Mouse (Mus musculus) layer of hippocampus, adult 2 months (tissue): ENCODE data around the gene Armc9. TPM values are rescaled to one million over a fixed set of nuclear protein-coding genes. Genes with fewer than 3 reads are reported as not detected.

Source experiments
- DNase-seq, 2 experiments: peaks; one replicate each; pipeline ENCODE4 v3.0.0; 2022; ENCODE audit warnings: low spot score in 2 of 2
- H3K27ac ChIP-seq: fragments of 200-600 bp; 2 replicates; pipeline ENCODE4 v1.8.1; 2022
- H3K4me3 ChIP-seq: fragments of 200-600 bp; 2 replicates; pipeline ENCODE4 v1.8.1; 2022; ENCODE audit warnings: mild to moderate bottlenecking
- CTCF ChIP-seq: fragments of 200-600 bp; conservative IDR thresholded peaks from 2 replicates; pipeline ENCODE4 v1.8.1; 2022; ENCODE audit warnings: antibody characterized with exemption, mild to moderate bottlenecking, moderate library complexity
- long read RNA-seq, 2 experiments: library from polyadenylated mRNA; stranded (forward); transcript quantifications; one replicate each; pipeline ENCODE4 v2.0.0; 2021; ENCODE audit warnings: borderline mapping rate in 2 of 2
- total RNA-seq, 2 experiments: library from RNA; stranded (reverse); gene quantifications; 2 replicates each; pipeline ENCODE4 v1.2.3; 2021

Armc9 gene
- 10 to 100 TPM; 37.3 to 40.1 TPM for total RNA-seq
- long read RNA-seq, experiment 1, full-length matches to known transcripts: 41 of 76 reads
- long read RNA-seq, experiment 1, partial matches to known transcripts: 24 of 76 reads
- long read RNA-seq, experiment 1, other reads (novel, unspliced or antisense): 11 of 76 reads
- long read RNA-seq, experiment 2, full-length matches to known transcripts: 36 of 85 reads
- long read RNA-seq, experiment 2, partial matches to known transcripts: 36 of 85 reads
- long read RNA-seq, experiment 2, other reads (novel, unspliced or antisense): 13 of 85 reads

- Histone ChIP-seq H3K27ac (peak within 1 kb of the TSS; percentile 95), H3K4me3 (peak within 1 kb of the TSS; percentile 89)
- no peak for TF ChIP-seq CTCF
- DNase-seq: peak; percentile 95 to 98
Measured at GRCm38 (mm10) chr1:86154133-86154823, at the start of gene Armc9. Armc9 (plus strand) TSS chr1:86154780.

GRCm38 (mm10) chr1:86105054-86105453, 49.5 kb upstream of the Armc9 start:
- H3K4me3 ChIP-seq: no peak overlapping the region
- no peak for TF ChIP-seq CTCF
- H3K27ac ChIP-seq: no peak overlapping the region
- no peak for DNase-seq

GRCm38 (mm10) chr1:86111779-86112178, 42.8 kb upstream of the Armc9 start, which contains the start of gene Htr2b:
Htr2b (minus strand) TSS chr1:86111970.
- TF ChIP-seq CTCF: peak; percentile 42; the same call in 1 of the 2 replicates
- DNase-seq: peak; percentile 38 to 75
- Histone ChIP-seq H3K27ac (peak within 1 kb of the TSS; percentile 11), H3K4me3 (no peak within 1 kb of the TSS)

GRCm38 (mm10) chr1:86114141-86114540, 40.4 kb upstream of the Armc9 start:
- H3K27ac ChIP-seq: no peak overlapping the region
- no peak for TF ChIP-seq CTCF
- no peak overlapping the region for H3K4me3 ChIP-seq
- no peak for DNase-seq

- no peak for TF ChIP-seq CTCF
- H3K27ac ChIP-seq: no peak overlapping the region
- H3K4me3 ChIP-seq: no peak overlapping the region
- DNase-seq: no peak
Measured at GRCm38 (mm10) chr1:86119549-86119948, 35.0 kb upstream of the Armc9 start.

- TF ChIP-seq CTCF: no peak
- no peak overlapping the region for H3K27ac ChIP-seq
- no peak overlapping the region for H3K4me3 ChIP-seq
- no peak for DNase-seq
Measured at GRCm38 (mm10) chr1:86126036-86126435, 28.5 kb upstream of the Armc9 start.

GRCm38 (mm10) chr1:86133337-86133736, 21.2 kb upstream of the Armc9 start, which contains the start of gene Gm21972:
Gm21972 (plus strand) TSS chr1:86133637.
- H3K27ac ChIP-seq: no peak within 1 kb of the TSS
- no peak for TF ChIP-seq CTCF
- DNase-seq: no peak
- H3K4me3 ChIP-seq: no peak within 1 kb of the TSS

- no peak for TF ChIP-seq CTCF
- DNase-seq: no peak
- H3K4me3 ChIP-seq: no peak overlapping the region
- H3K27ac ChIP-seq: no peak overlapping the region
Measured at GRCm38 (mm10) chr1:86135315-86135714, 19.3 kb upstream of the Armc9 start.

GRCm38 (mm10) chr1:86141081-86141480, 13.5 kb upstream of the Armc9 start:
- Histone ChIP-seq H3K27ac (no peak overlapping the region), H3K4me3 (no peak overlapping the region)
- no peak for DNase-seq
- no peak for TF ChIP-seq CTCF

- no peak overlapping the region for H3K4me3 ChIP-seq
- H3K27ac ChIP-seq: no peak overlapping the region
- no peak for TF ChIP-seq CTCF
- DNase-seq: no peak
Measured at GRCm38 (mm10) chr1:86143165-86143564, 11.4 kb upstream of the Armc9 start.

- peak in 1 of 2 experiments; percentile 22 for DNase-seq
- Histone ChIP-seq H3K27ac (peak overlapping the region; percentile 14; the same call in 1 of the 2 replicates), H3K4me3 (no peak overlapping the region)
- peak; percentile 63 for TF ChIP-seq CTCF
Measured at GRCm38 (mm10) chr1:86144001-86144944, 10.3 kb upstream of the Armc9 start.

GRCm38 (mm10) chr1:86146293-86146692, 8.3 kb upstream of the Armc9 start:
- Histone ChIP-seq H3K27ac (no peak overlapping the region), H3K4me3 (no peak overlapping the region)
- DNase-seq: no peak
- no peak for TF ChIP-seq CTCF

- no peak overlapping the region for H3K4me3 ChIP-seq
- no peak for TF ChIP-seq CTCF
- DNase-seq: no peak
Measured at GRCm38 (mm10) chr1:86147557-86147956, 7.0 kb upstream of the Armc9 start.

More at GRCm38 (mm10) chr1:86147557-86147956, 7.0 kb upstream of the Armc9 start:
- no peak overlapping the region for H3K27ac ChIP-seq
